Mouse (Mus musculus): Measurements from ENCODE around the gene Cpped1. TPM values are rescaled to one million over a fixed set of nuclear protein-coding genes. Genes with fewer than 3 reads are reported as not detected.

Cpped1 gene
- polyA plus RNA-seq, 1 experiment from 2014 or later, result 27.9 TPM

- DNase-seq (ENCODE audit: low spot score), result no peak
These were observed 153.8 kb downstream of the Cpped1 start for GRCm38 (mm10) chr16:11755281-11756066.

GRCm38 (mm10) chr16:11754136-11754535 lies 155.1 kb downstream of the Cpped1 start:
- WGBS, result 87% methylated on average over 2 of the region's 2 CpGs

More at GRCm38 (mm10) chr16:11755281-11756066, 153.8 kb downstream of the Cpped1 start:
- no peak overlapping the region for H3K9ac ChIP-seq (replicated peaks; ENCODE audit: low read length)
- H3K4me1 ChIP-seq (ENCODE audit: control insufficient read depth, insufficient read depth, low read length), result no peaks in the 10 kb centered on the region
- no peak overlapping the region for H3K4me3 ChIP-seq (ENCODE audit: low read depth, low read length)
- H3K27ac ChIP-seq (replicated peaks; ENCODE audit: low read depth, low read length), result no peak overlapping the region
- no peak overlapping the region for H3K4me2 ChIP-seq (ENCODE audit: low read depth, low read length)
- H3K36me3 ChIP-seq (replicated peaks; ENCODE audit: control insufficient read depth, insufficient read depth, low read depth, low read length), result no peaks in the 10 kb centered on the region
- H3K27me3 ChIP-seq (ENCODE audit: control insufficient read depth, insufficient read depth, low read length), result no peaks in the 10 kb centered on the region
- 85% methylated on average over 9 of the region's 9 CpGs for WGBS
- ATAC-seq (replicated peaks; ENCODE audit: insufficient number of reproducible peaks, low FRiP score, low TSS enrichment, low read depth), result no peak
- no peaks in the 10 kb centered on the region for H3K9me3 ChIP-seq (replicated peaks; ENCODE audit: control insufficient read depth, low read length)

More at GRCm38 (mm10) chr16:11754136-11754535, 155.1 kb downstream of the Cpped1 start:
- H3K4me3 ChIP-seq (ENCODE audit: low read depth, low read length), result no peak overlapping the region
- no peaks in the 10 kb centered on the region for H3K27me3 ChIP-seq (ENCODE audit: control insufficient read depth, insufficient read depth, low read length)
- no peak for ATAC-seq (replicated peaks; ENCODE audit: insufficient number of reproducible peaks, low FRiP score, low TSS enrichment, low read depth)
- no peaks in the 10 kb centered on the region for H3K4me1 ChIP-seq (ENCODE audit: control insufficient read depth, insufficient read depth, low read length)
- DNase-seq (ENCODE audit: low spot score), result no peak
- no peaks in the 10 kb centered on the region for H3K36me3 ChIP-seq (replicated peaks; ENCODE audit: control insufficient read depth, insufficient read depth, low read depth, low read length)
- no peak overlapping the region for H3K4me2 ChIP-seq (ENCODE audit: low read depth, low read length)
- H3K27ac ChIP-seq (replicated peaks; ENCODE audit: low read depth, low read length), result no peak overlapping the region
- H3K9ac ChIP-seq (replicated peaks; ENCODE audit: low read length), result no peak overlapping the region
- no peaks in the 10 kb centered on the region for H3K9me3 ChIP-seq (replicated peaks; ENCODE audit: control insufficient read depth, low read length)

Other genes starting within 250 kb of the Cpped1 start
- gene Shisa9, start 74.7 kb upstream of the Cpped1 start, polyA plus RNA-seq (2014; fragmentation: Nextera tagmentation; extraction: Ambion mirVana), result 0.46 and 0.56 TPM in 2 replicates